Mouse (Mus musculus): ENCODE results near the gene Cuta.
"Not testable (repeated sequence)": the region's sequence is repeated elsewhere in the genome, so short reads cannot be mapped to it uniquely, and the experiment has no call there.

Cuta gene

GRCm38 (mm10) chr17:26935027-26935426, 4.3 kb downstream of the Cuta start:
- DNase-seq, result no peak

- peak; percentile 45 for DNase-seq
Observed at GRCm38 (mm10) chr17:26933885-26934827, 5.2 kb downstream of the Cuta start.

- DNase-seq, result no peak
Observed at GRCm38 (mm10) chr17:26933419-26933818, 6.0 kb downstream of the Cuta start.

- peak; percentile 95 for DNase-seq
Observed at GRCm38 (mm10) chr17:26932839-26933398, 6.5 kb downstream of the Cuta start, which contains the start of gene Phf1. Gene Phf1 (plus strand): TSS chr17:26933052.

- peak; percentile 56 for DNase-seq
Observed at GRCm38 (mm10) chr17:26931795-26932194, 7.6 kb downstream of the Cuta start.

- DNase-seq, result not testable (repeated sequence)
Observed at GRCm38 (mm10) chr17:26925414-26925813, 14.0 kb downstream of the Cuta start.

GRCm38 (mm10) chr17:26922368-26922767, 17.0 kb downstream of the Cuta start:
- not testable (repeated sequence) for DNase-seq

- DNase-seq, result not testable (repeated sequence)
Observed at GRCm38 (mm10) chr17:26919516-26919915, 19.9 kb downstream of the Cuta start.

- DNase-seq, result no peak
Observed at GRCm38 (mm10) chr17:26918343-26918742, 21.0 kb downstream of the Cuta start.

- not testable (repeated sequence) for DNase-seq
Observed at GRCm38 (mm10) chr17:26917560-26917959, 21.8 kb downstream of the Cuta start.

GRCm38 (mm10) chr17:26916711-26917482, 22.5 kb downstream of the Cuta start, which contains the start of gene Kifc5b:
Gene Kifc5b (plus strand): TSS chr17:26917091.
- DNase-seq, result peak; percentile 100

- no peak for DNase-seq
Observed at GRCm38 (mm10) chr17:26915248-26915647, 24.1 kb downstream of the Cuta start.

GRCm38 (mm10) chr17:26907506-26907905, 31.9 kb downstream of the Cuta start:
- not testable (repeated sequence) for DNase-seq

- DNase-seq, result no peak
Observed at GRCm38 (mm10) chr17:26904320-26904719, 35.0 kb downstream of the Cuta start.

- no peak for DNase-seq
Observed at GRCm38 (mm10) chr17:26900916-26901315, 38.5 kb downstream of the Cuta start.

GRCm38 (mm10) chr17:26895578-26895977, 43.8 kb downstream of the Cuta start:
- peak; percentile 67 for DNase-seq

GRCm38 (mm10) chr17:26894342-26894741, 45.0 kb downstream of the Cuta start:
- DNase-seq, result no peak

- DNase-seq, result no peak
Observed at GRCm38 (mm10) chr17:26893492-26893891, 45.9 kb downstream of the Cuta start.

- DNase-seq, result no peak
Observed at GRCm38 (mm10) chr17:26892635-26893375, 46.6 kb downstream of the Cuta start.

- DNase-seq, result no peak
Observed at GRCm38 (mm10) chr17:26887926-26888325, 51.4 kb downstream of the Cuta start.

- peak; percentile 79 for DNase-seq
Observed at GRCm38 (mm10) chr17:26886047-26886749, 53.2 kb downstream of the Cuta start.
